Mouse (Mus musculus) G1E (cell line): ENCODE results near the gene Galnt14.

Experiments used
- CTCF ChIP-seq: IDR thresholded peaks from 2 replicates; pipeline ENCODE4 v1.5.1; 2012; ENCODE audit warnings: low read depth, low read length, inconsistent platforms, mixed read lengths
- GATA2 ChIP-seq: IDR thresholded peaks from 2 replicates; pipeline ENCODE4 v1.6.1; 2012; ENCODE audit warnings: low read depth, low read length, inconsistent platforms, borderline replicate concordance
- TAL1 ChIP-seq: conservative IDR thresholded peaks from 2 replicates; pipeline ENCODE4 v1.6.1; 2012; ENCODE audit warnings: low read depth, low read length, inconsistent platforms, mixed read lengths

DNA sequence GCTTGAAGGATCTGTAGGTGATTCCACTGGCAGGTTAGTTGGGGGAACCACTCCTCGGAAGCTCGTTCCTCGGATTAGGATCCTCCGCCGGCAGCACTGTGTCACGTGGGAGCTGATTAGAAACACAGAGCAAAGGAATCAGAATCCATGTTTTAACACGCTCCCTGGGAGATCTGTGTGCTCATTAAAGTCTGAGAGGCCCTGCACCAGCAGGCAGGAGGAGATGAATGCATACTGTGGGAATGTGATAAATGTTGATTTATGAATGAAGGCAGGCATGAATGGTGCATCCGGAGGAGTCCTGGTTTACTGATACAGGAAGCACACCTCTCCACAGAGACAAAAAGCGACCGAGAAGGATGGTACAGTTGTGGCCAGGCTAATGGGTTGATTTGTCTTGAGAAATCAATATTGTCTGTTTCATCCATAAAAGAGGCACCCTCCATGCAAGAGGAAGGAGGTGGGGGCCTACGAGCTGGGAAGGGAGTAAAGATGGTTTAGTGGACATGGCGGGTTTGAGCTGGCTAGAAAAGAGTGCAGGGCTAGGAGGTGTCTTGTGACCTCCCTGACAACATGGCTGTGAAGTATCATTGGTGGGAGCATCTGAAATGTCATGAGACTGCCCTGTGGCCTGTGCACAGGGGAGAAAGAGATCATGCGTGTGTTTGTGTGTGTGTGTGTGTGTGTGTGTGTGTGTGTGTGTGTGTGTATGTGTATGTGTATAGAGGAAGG, 202.3 kb downstream of the Galnt14 start:
- TF ChIP-seq TAL1 (no peak), CTCF (no peak), GATA2 (no peak)
